Mouse (Mus musculus) stomach, embryonic 15.5 days (tissue): ENCODE data around the gene Omd. TPM values are rescaled to one million over a fixed set of nuclear protein-coding genes. Genes with fewer than 3 reads are reported as not detected.

Experiments
- ATAC-seq: fragments of 200-750 bp; cut with Nextera tagmentation; 2 replicates; pipeline ENCODE4 v1.8.0; 2017; ENCODE audit warnings: low read depth, moderate number of reproducible peaks, moderate TSS enrichment; ENCODE audit not compliant: insufficient read depth, low FRiP score
- H3K27ac ChIP-seq: fragments of 300-500 bp; sonication (generic); 2 replicates; pipeline ENCODE4 v1.5.1; 2015; ENCODE audit warnings: mild to moderate bottlenecking, inconsistent platforms
- H3K27me3 ChIP-seq: fragments of 300-500 bp; sonication (generic); replicated peaks from 2 replicates; pipeline ENCODE4 v1.6.1; 2015; ENCODE audit warnings: inconsistent platforms
- H3K36me3 ChIP-seq: fragments of 300-500 bp; sonication (generic); 2 replicates; pipeline ENCODE4 v1.6.1; 2015; ENCODE audit warnings: inconsistent platforms
- H3K4me1 ChIP-seq: fragments of 300-500 bp; sonication (generic); 2 replicates; pipeline ENCODE4 v1.6.1; 2015; ENCODE audit warnings: inconsistent platforms
- H3K4me2 ChIP-seq: fragments of 300-500 bp; sonication (generic); 2 replicates; pipeline ENCODE4 v1.6.1; 2015; ENCODE audit warnings: mild to moderate bottlenecking, inconsistent platforms
- H3K4me3 ChIP-seq: fragments of 300-500 bp; sonication (generic); replicated peaks from 2 replicates; pipeline ENCODE4 v1.5.1; 2015; ENCODE audit warnings: inconsistent platforms
- H3K9ac ChIP-seq: fragments of 300-500 bp; sonication (generic); 2 replicates; pipeline ENCODE4 v1.6.1; 2015; ENCODE audit warnings: inconsistent platforms
- H3K9me3 ChIP-seq: fragments of 300-500 bp; sonication (generic); 2 replicates; pipeline ENCODE4 v1.6.1; 2016; ENCODE audit warnings: inconsistent platforms
- WGBS: fragments of 180-500 bp; shearing (Covaris S2); methylation state at CpG from one replicate; pipeline ENCODE4 v1.1.7; 2015; 5-methylcytosine and 5-hydroxymethylcytosine counted together
- polyA plus RNA-seq: library from polyadenylated mRNA; unstranded; fragments of >200 nt; fragmentation: Nextera tagmentation; extraction: Ambion mirVana; gene quantifications from 2 replicates; pipeline ENCODE4 v1.2.1, GENCODE M21; 2015

Gene Omd
- polyA plus RNA-seq, 1 experiment from 2014 or later = 0.90 TPM

- Histone ChIP-seq H3K27me3 (no peaks in the 10 kb centered on the region), H3K9ac (no peak overlapping the region), H3K27ac (no peak overlapping the region), H3K36me3 (no peaks in the 10 kb centered on the region), H3K9me3 (no peaks in the 10 kb centered on the region), H3K4me1 (no peaks in the 10 kb centered on the region), H3K4me3 (no peak overlapping the region), H3K4me2 (no peak overlapping the region)
- WGBS = 88% methylated on average over 3 of the region's 3 CpGs
- no peak for ATAC-seq
Observed at GRCm38 (mm10) chr13:49617021-49617420, 34.8 kb downstream of the Omd start.

- H3K36me3 ChIP-seq = no peaks in the 10 kb centered on the region
- H3K4me1 ChIP-seq = no peaks in the 10 kb centered on the region; the same call in 1 of the 2 replicates
- H3K9ac ChIP-seq = no peak overlapping the region
- H3K9me3 ChIP-seq = no peaks in the 10 kb centered on the region
- ATAC-seq = no peak
- H3K4me3 ChIP-seq = no peak overlapping the region
- H3K27ac ChIP-seq = no peak overlapping the region
- no peaks in the 10 kb centered on the region for H3K27me3 ChIP-seq
- H3K4me2 ChIP-seq = no peak overlapping the region
Observed at GRCm38 (mm10) chr13:49618365-49618764, 36.1 kb downstream of the Omd start.

- ATAC-seq = no peak
- H3K9me3 ChIP-seq = no peaks in the 10 kb centered on the region
- no peaks in the 10 kb centered on the region for H3K27me3 ChIP-seq
- no peak overlapping the region for H3K27ac ChIP-seq
- WGBS = 62% methylated on average over 1 of the region's 1 CpGs
- no peak overlapping the region for H3K9ac ChIP-seq
- no peak overlapping the region for H3K4me3 ChIP-seq
- no peaks in the 10 kb centered on the region for H3K36me3 ChIP-seq
- no peaks in the 10 kb centered on the region; the same call in 1 of the 2 replicates for H3K4me1 ChIP-seq
- H3K4me2 ChIP-seq = no peak overlapping the region
Observed at GRCm38 (mm10) chr13:49623216-49623615, 41.0 kb downstream of the Omd start.

- ATAC-seq = no peak
- no peaks in the 10 kb centered on the region for H3K27me3 ChIP-seq
- no peaks in the 10 kb centered on the region for H3K36me3 ChIP-seq
- no peak overlapping the region for H3K4me2 ChIP-seq
- no peak overlapping the region for H3K9ac ChIP-seq
- no peaks in the 10 kb centered on the region; the same call in 1 of the 2 replicates for H3K4me1 ChIP-seq
- H3K4me3 ChIP-seq = no peak overlapping the region
- no peak overlapping the region for H3K27ac ChIP-seq
- no peaks in the 10 kb centered on the region for H3K9me3 ChIP-seq
Observed at GRCm38 (mm10) chr13:49628167-49628566, 45.9 kb downstream of the Omd start.

- H3K4me1 ChIP-seq = no peaks in the 10 kb centered on the region
- no peak for ATAC-seq
- H3K9ac ChIP-seq = no peak overlapping the region
- H3K36me3 ChIP-seq = no peaks in the 10 kb centered on the region
- 91% methylated on average over 2 of the region's 2 CpGs for WGBS
- no peaks in the 10 kb centered on the region for H3K27me3 ChIP-seq
- no peak overlapping the region for H3K4me2 ChIP-seq
- H3K4me3 ChIP-seq = no peak overlapping the region
- H3K27ac ChIP-seq = no peak overlapping the region
- no peaks in the 10 kb centered on the region for H3K9me3 ChIP-seq
Observed at GRCm38 (mm10) chr13:49629076-49629475, 46.8 kb downstream of the Omd start.

- Histone ChIP-seq H3K4me3 (no peak overlapping the region), H3K9me3 (no peaks in the 10 kb centered on the region), H3K36me3 (no peaks in the 10 kb centered on the region), H3K9ac (no peak overlapping the region), H3K27ac (no peak overlapping the region), H3K4me2 (no peak overlapping the region), H3K27me3 (no peaks in the 10 kb centered on the region), H3K4me1 (0 out of 2 replicates have a peak, but pooled peaks cover 6% of the 10 kb centered on the region)
- 88% methylated on average over 2 of the region's 2 CpGs for WGBS
- ATAC-seq = no peak
Observed at GRCm38 (mm10) chr13:49639965-49640364, 57.7 kb downstream of the Omd start.

Other genes with a start within 250 kb of the Omd start
- 23.5 and 26.2 TPM in 2 replicates for gene Bicd2, start 240.9 kb upstream of the Omd start, polyA plus RNA-seq
- gene Ippk, start 161.2 kb upstream of the Omd start, polyA plus RNA-seq = 17.3 and 20.9 TPM in 2 replicates
- 1.1 and 2.6 TPM in 2 replicates for gene Tes3-ps, start 89.1 kb upstream of the Omd start, polyA plus RNA-seq
- 0.98 and 1.3 TPM in 2 replicates for gene Ecm2, start 77.7 kb upstream of the Omd start, polyA plus RNA-seq
- 52.1 and 63.9 TPM in 2 replicates for gene Aspn, start 38.0 kb upstream of the Omd start, polyA plus RNA-seq
- 96.0 and 101 TPM in 2 replicates for gene Ogn, start 25.6 kb downstream of the Omd start, polyA plus RNA-seq
- 24.1 and 25.9 TPM in 2 replicates for gene Cenpp, start 70.3 kb downstream of the Omd start, polyA plus RNA-seq
- 13.4 and 17.5 TPM in 2 replicates for gene Nol8, start 70.6 kb downstream of the Omd start, polyA plus RNA-seq
- 71.4 and 74.9 TPM in 2 replicates for gene Iars, start 99.6 kb downstream of the Omd start, polyA plus RNA-seq
- not detected in 2 replicates for gene Gm30302, start 216.5 kb downstream of the Omd start, polyA plus RNA-seq